In the genomic region with DNA sequence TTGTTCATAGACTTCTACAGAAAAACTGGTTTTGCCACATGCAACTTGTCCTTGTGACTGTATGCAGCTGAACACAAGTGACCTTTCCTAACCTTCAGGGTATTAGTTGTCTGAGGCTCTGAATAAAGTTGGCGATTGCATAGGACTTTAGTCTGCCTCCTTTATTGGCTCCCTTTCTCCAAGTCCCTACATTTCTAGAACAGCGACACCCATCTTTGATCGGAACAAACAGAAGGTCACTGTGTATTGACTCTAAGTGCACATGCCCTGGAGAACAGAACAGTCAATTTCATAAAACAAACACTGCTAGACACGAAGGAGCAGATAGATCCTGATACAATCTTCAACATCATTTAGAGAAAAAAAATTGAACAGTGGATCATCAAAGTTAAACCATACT, we compare ENCODE assay signal across 35 mouse cellular contexts.
"Had no signal": no experiment of that assay in that cellular context is flagged by ENCODE, and none has a peak within 500 bp of the region (broad histone marks: within the 10 kb centered on the region; RNA-seq: fewer than 3 reads in every experiment).

No protein-coding gene starts in this region.

- DNase-seq: heart, postnatal 10 days; heart, postnatal 14 days; heart, postnatal 36 days; heart, postnatal 4 days; kidney, adult 11 months; kidney, adult 18-20 months; kidney, adult 2 months; kidney, adult 8-10 months; kidney, adult 9 months; kidney, postnatal 10 days; kidney, postnatal 14 days; kidney, postnatal 25 days; kidney, postnatal 36 days; kidney, postnatal 4 days; layer of hippocampus, adult 9-11 months; layer of hippocampus, postnatal 36 days had no signal

- H3K4me3 ChIP-seq: heart, embryonic 10.5 days; heart, embryonic 12.5 days; heart, embryonic 13.5 days; heart, embryonic 15.5 days; hindbrain, embryonic 10.5 days; hindbrain, embryonic 12.5 days; hindbrain, embryonic 13.5 days; hindbrain, embryonic 15.5 days; intestine, embryonic 15.5 days; kidney, embryonic 15.5 days; layer of hippocampus, adult 2 months had no signal

- H3K4me1 ChIP-seq: heart, embryonic 10.5 days; heart, embryonic 12.5 days; heart, embryonic 13.5 days; heart, embryonic 15.5 days; hindbrain, embryonic 12.5 days; hindbrain, embryonic 13.5 days; hindbrain, embryonic 15.5 days; intestine, embryonic 15.5 days; kidney, embryonic 15.5 days had no signal

- ATAC-seq: hindbrain, embryonic 16.5 days; hindbrain, postnatal 0 days; inflammation-experienced regulatory T-cells, adult 6 months; intestine, embryonic 15.5 days; intestine, embryonic 16.5 days; intestine, postnatal 0 days had no signal

- H3K36me3 ChIP-seq: heart, embryonic 10.5 days; heart, embryonic 12.5 days; heart, embryonic 13.5 days; heart, embryonic 15.5 days; hindbrain, embryonic 10.5 days; hindbrain, embryonic 12.5 days; hindbrain, embryonic 13.5 days; hindbrain, embryonic 15.5 days; intestine, embryonic 15.5 days; kidney, embryonic 15.5 days had no signal

- H3K27me3 ChIP-seq: heart, embryonic 12.5 days; heart, embryonic 13.5 days; heart, embryonic 15.5 days; hindbrain, embryonic 12.5 days; hindbrain, embryonic 13.5 days; hindbrain, embryonic 15.5 days; intestine, embryonic 15.5 days; kidney, embryonic 15.5 days had no signal

- H3K9me3 ChIP-seq: heart, embryonic 10.5 days; heart, embryonic 12.5 days; heart, embryonic 13.5 days; heart, embryonic 15.5 days; hindbrain, embryonic 12.5 days; hindbrain, embryonic 13.5 days; intestine, embryonic 15.5 days; kidney, embryonic 15.5 days had no signal

- H3K27ac ChIP-seq: heart, embryonic 10.5 days; heart, embryonic 13.5 days; heart, embryonic 15.5 days; hindbrain, embryonic 10.5 days; hindbrain, embryonic 12.5 days; hindbrain, embryonic 13.5 days; hindbrain, embryonic 14.5 days; hindbrain, embryonic 15.5 days; hindbrain, postnatal 0 days; intestine, embryonic 15.5 days; kidney, embryonic 15.5 days; kidney, postnatal 0 days; layer of hippocampus, adult 2 months had no signal

- H3K4me2 ChIP-seq: heart, embryonic 11.5 days; heart, embryonic 12.5 days; heart, embryonic 13.5 days; heart, embryonic 15.5 days; hindbrain, embryonic 12.5 days; hindbrain, embryonic 13.5 days; hindbrain, embryonic 14.5 days; hindbrain, embryonic 15.5 days; intestine, embryonic 15.5 days; kidney, embryonic 15.5 days had no signal

- H3K9ac ChIP-seq: heart, embryonic 12.5 days; heart, embryonic 13.5 days; heart, embryonic 15.5 days; hindbrain, embryonic 12.5 days; hindbrain, embryonic 13.5 days; hindbrain, embryonic 14.5 days; hindbrain, embryonic 15.5 days; intestine, embryonic 15.5 days; kidney, embryonic 15.5 days had no signal
